Mouse (Mus musculus): Measurements from ENCODE around the gene Cox6b1. TPM values are rescaled to one million over a fixed set of nuclear protein-coding genes. Genes with fewer than 3 reads are reported as not detected.

The Cox6b1 gene
- polyA plus RNA-seq (2015; fragmentation: Nextera tagmentation; extraction: Ambion mirVana) = 1,335 and 1,344 TPM in 2 replicates

DNA sequence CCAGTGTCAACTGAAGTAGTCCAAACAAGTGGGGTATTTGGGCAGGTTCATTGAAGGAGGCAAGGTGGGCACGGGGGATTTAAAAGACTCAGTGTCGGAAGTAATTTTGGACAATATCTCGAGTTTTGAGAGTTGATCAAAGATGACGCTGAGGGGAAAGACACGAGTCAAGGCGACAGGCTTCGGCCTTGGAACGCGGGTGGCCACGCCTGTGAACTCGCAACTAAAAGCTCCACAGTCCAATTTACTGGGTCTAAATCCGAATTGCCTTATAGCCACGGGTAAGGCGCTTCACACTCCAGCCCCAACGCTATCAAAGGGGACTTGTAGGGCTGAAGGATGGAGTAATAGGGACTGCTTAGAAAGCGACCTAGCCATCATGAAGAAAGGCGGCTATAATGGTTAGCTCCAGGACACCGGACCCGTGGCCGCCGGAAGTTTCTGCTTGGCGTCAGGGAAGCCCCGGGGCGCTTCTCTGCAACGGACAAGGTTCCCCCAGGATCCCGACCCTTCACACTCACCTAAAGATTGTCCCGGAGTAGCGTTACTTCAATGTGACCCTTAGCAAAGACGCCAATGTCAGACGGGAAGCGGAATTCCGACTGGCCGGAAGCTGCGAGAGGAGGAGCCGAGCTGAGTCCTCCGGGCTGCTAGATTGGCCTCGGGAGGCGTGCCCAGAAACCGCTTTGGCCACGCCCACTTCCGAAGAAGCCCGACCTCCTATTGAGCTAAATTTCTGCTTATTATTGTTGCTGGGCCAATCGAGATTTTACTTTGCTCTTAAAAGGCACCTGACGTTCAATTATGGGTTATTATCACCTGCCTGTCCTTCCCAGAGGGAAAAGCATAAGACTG is at the start of gene Cox6b1:
Gene Cox6b1, minus strand, starts transcription at position 622 of the 855 bp plus-strand sequence.
- Histone ChIP-seq H3K4me1 (ENCODE audit: control insufficient read depth, insufficient read depth, low read length) (peaks cover 7% of the 10 kb centered on the region), H3K27ac (ENCODE audit: low read length) (peak within 1 kb of the TSS; percentile 70), H3K4me2 (ENCODE audit: low read depth, low read length) (peak within 1 kb of the TSS; percentile 84), H3K4me3 (ENCODE audit: low read length) (peak within 1 kb of the TSS; percentile 88), H3K9me3 (ENCODE audit: control insufficient read depth, low read length) (no peaks in the 10 kb centered on the region), H3K9ac (ENCODE audit: low read depth, low read length) (peak within 1 kb of the TSS; percentile 88), H3K27me3 (replicated peaks; ENCODE audit: control insufficient read depth, insufficient read depth, low read length) (no peaks in the 10 kb centered on the region), H3K36me3 (ENCODE audit: control insufficient read depth, insufficient read depth, low read length) (peaks cover 6% of the 10 kb centered on the region; the same call in 1 of the 2 replicates)
- peak; percentile 97 for ATAC-seq
- 2% methylated on average over 44 of the region's 44 CpGs for WGBS

DNA sequence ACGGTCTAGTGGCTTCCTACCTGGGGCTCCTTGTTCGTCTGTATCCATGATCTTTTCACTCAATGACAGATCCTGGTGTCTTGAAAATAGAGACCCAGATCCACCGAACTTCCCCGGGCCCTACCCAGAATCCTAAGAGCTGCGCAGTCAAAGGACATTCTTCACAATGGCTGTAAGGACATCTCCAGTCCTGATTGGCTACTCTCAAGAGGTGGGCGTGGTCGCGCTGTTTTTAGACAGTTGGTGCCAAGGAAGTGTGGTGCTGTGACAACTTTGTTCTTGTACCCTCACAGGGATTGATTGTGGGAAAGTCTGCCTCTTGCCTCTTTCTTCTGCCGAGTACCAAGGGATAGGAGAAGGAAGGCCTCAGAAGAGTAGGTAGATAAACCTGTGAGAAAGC is 45.5 kb upstream of the Cox6b1 start, which contains the start of gene Pmis2:
Gene Pmis2, minus strand, starts transcription at position 126 of the 400 bp plus-strand sequence.
- Histone ChIP-seq H3K27ac (ENCODE audit: low read length) (no peak within 1 kb of the TSS), H3K9me3 (ENCODE audit: control insufficient read depth, low read length) (no peaks in the 10 kb centered on the region), H3K4me2 (ENCODE audit: low read depth, low read length) (no peak within 1 kb of the TSS), H3K4me3 (ENCODE audit: low read length) (no peak within 1 kb of the TSS), H3K36me3 (ENCODE audit: control insufficient read depth, insufficient read depth, low read length) (no peaks in the 10 kb centered on the region), H3K4me1 (ENCODE audit: control insufficient read depth, insufficient read depth, low read length) (no peaks in the 10 kb centered on the region), H3K27me3 (replicated peaks; ENCODE audit: control insufficient read depth, insufficient read depth, low read length) (no peaks in the 10 kb centered on the region), H3K9ac (ENCODE audit: low read depth, low read length) (no peak within 1 kb of the TSS)
- WGBS = 67% methylated on average over 9 of the region's 9 CpGs
- no peak for ATAC-seq

DNA sequence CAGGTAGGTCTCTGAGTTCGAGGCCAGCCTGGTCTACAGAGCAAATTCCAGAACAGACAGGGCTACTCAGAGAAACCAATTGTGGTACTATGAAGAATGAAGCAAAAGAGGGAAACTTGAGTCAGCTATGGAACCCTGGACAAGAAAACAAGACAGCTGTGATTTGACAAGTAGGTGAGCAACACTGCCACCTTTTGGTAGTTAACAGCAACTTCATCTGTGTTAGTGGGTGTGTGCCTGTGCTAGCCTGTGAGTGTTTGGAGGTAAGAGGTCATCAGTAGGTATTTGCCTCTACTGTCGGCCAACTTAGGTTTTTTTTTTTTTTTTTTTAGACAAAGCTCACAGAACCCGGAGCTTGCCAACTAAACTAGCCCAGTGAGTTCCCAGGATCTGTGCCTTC is 43.3 kb upstream of the Cox6b1 start:
- Histone ChIP-seq H3K4me2 (ENCODE audit: low read depth, low read length) (no peak overlapping the region), H3K4me3 (ENCODE audit: low read length) (no peak overlapping the region), H3K9me3 (ENCODE audit: control insufficient read depth, low read length) (no peaks in the 10 kb centered on the region), H3K27ac (ENCODE audit: low read length) (no peak overlapping the region), H3K9ac (ENCODE audit: low read depth, low read length) (no peak overlapping the region), H3K4me1 (ENCODE audit: control insufficient read depth, insufficient read depth, low read length) (peaks cover 4% of the 10 kb centered on the region; the same call in 1 of the 2 replicates), H3K36me3 (ENCODE audit: control insufficient read depth, insufficient read depth, low read length) (no peaks in the 10 kb centered on the region), H3K27me3 (replicated peaks; ENCODE audit: control insufficient read depth, insufficient read depth, low read length) (no peaks in the 10 kb centered on the region)
- 31% methylated on average over 3 of the region's 3 CpGs for WGBS
- ATAC-seq = no peak

DNA sequence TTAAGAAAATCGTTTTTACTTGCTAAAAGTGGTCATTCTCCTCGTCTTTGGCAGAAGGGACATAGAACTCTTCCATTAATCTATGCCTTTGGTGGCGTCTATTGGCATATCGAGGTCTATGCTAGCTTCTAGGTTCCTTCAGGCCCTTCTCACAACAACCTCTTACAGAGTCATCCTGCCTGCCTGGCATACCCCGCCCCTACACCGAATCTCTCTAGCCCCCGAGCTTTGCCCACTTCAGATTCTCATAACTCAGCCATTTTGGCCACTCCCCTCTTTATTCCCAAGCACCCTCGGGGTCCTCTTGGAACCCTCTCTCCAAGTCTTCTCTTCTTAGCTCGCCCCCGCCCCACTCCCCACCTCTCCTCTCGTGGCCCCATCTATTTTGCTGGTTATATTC is 39.4 kb upstream of the Cox6b1 start:
- no peak overlapping the region for H3K27ac ChIP-seq (ENCODE audit: low read length)
- H3K9ac ChIP-seq (ENCODE audit: low read depth, low read length) = peak overlapping the region; percentile 84
- H3K27me3 ChIP-seq (replicated peaks; ENCODE audit: control insufficient read depth, insufficient read depth, low read length) = no peaks in the 10 kb centered on the region
- H3K9me3 ChIP-seq (ENCODE audit: control insufficient read depth, low read length) = no peaks in the 10 kb centered on the region
- H3K36me3 ChIP-seq (ENCODE audit: control insufficient read depth, insufficient read depth, low read length) = peaks cover 2% of the 10 kb centered on the region; the same call in 1 of the 2 replicates
- peak overlapping the region; percentile 89 for H3K4me2 ChIP-seq (ENCODE audit: low read depth, low read length)
- peak overlapping the region; percentile 72 for H3K4me3 ChIP-seq (ENCODE audit: low read length)
- WGBS = 5% methylated on average over 11 of the region's 11 CpGs
- peaks cover 4% of the 10 kb centered on the region; the same call in 1 of the 2 replicates for H3K4me1 ChIP-seq (ENCODE audit: control insufficient read depth, insufficient read depth, low read length)
- peak; percentile 57 for ATAC-seq

DNA sequence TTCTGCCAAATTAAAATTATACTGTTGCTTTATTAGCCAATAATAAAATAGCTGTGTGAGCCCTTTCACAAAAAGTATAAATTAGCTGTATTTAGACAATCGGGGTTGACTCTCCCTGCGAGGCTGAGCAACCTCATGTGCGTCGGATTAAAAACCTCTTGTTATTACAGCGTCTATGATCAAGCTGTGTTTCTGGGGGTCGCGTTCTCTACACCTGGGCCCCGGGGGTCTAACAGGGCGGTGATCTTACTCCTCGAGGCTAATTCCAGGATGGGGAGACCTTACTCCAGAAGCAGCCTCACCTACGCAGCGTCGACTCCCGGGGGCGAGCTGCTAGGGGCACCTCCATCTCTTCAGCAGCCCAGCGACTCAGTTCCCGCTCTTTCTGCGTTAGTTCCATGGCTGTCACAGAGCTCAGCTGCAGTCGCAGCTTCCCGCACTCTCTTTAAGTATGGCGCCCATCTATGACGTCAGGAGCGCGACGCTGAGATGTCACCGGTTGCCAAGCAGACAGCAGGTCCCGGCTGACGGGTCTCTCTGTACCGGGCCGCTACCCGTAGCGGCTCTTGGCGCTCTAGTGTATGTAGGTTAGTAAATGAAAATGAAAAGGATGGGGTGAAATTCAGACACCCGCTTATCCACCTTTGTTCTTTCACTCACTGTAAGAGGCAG is 38.7 kb upstream of the Cox6b1 start, which contains the start of gene Haus5:
Gene Haus5, minus strand, starts transcription at position 466 of the 672 bp plus-strand sequence.
- H3K27me3 ChIP-seq (replicated peaks; ENCODE audit: control insufficient read depth, insufficient read depth, low read length) = no peaks in the 10 kb centered on the region
- peak; percentile 93 for ATAC-seq
- H3K4me3 ChIP-seq (ENCODE audit: low read length) = peak within 1 kb of the TSS; percentile 72
- peak within 1 kb of the TSS; percentile 84 for H3K9ac ChIP-seq (ENCODE audit: low read depth, low read length)
- H3K36me3 ChIP-seq (ENCODE audit: control insufficient read depth, insufficient read depth, low read length) = peaks cover 2% of the 10 kb centered on the region; the same call in 1 of the 2 replicates
- H3K9me3 ChIP-seq (ENCODE audit: control insufficient read depth, low read length) = no peaks in the 10 kb centered on the region
- H3K4me1 ChIP-seq (ENCODE audit: control insufficient read depth, insufficient read depth, low read length) = peaks cover 4% of the 10 kb centered on the region; the same call in 1 of the 2 replicates
- H3K4me2 ChIP-seq (ENCODE audit: low read depth, low read length) = peak within 1 kb of the TSS; percentile 89
- no peak within 1 kb of the TSS for H3K27ac ChIP-seq (ENCODE audit: low read length)
- under 1% methylated on average over 34 of the region's 34 CpGs for WGBS

DNA sequence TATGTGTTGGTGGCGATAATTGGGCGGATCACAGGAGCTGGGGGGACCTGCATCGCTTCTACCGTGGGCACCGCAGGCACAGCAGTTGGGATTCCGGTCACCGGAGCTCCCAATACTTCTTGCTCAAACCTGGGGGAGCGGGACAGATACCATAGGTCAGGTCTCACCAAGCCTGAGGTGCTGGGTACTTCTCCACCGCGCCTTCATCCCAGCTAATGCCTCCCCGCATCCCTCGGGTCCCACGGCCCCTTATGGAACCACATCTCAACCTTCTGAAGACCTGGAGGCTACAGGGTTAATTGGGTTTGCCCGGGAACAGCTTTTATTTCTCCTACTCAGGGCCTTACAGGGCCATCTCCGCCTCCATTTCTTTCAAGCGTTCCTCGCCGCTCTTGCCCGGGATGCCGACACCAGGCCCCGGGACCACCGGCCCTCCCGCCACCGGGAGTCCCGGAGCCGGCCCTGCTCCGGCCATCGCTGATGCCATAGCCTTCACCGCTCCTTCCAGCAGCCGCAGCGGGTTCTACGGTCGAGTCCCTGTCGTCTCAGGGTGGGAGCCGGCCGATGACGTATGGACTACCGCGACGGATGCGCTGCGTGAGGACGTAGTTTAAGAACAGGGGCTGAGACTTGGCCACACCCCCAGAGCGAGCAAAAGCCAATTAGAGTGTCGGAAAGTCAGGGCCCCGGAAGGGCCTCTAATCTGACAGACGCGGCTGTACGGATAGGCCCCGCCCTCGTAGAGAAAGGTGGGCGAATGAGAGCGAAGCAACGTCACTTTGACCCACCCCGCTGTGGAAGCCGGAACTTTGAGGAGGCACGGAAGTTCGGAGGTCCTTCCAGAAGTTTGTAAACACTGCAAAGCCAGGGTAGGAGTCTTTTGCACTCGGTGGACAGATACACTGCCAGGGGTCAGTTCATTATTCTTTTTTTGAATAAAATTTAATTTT is 23.9 kb upstream of the Cox6b1 start, which contains the start of gene Rbm42:
Gene Rbm42, minus strand, starts transcription at position 727 of the 950 bp plus-strand sequence.
- peak; percentile 100 for ATAC-seq
- H3K9me3 ChIP-seq (ENCODE audit: control insufficient read depth, low read length) = no peaks in the 10 kb centered on the region
- H3K27me3 ChIP-seq (replicated peaks; ENCODE audit: control insufficient read depth, insufficient read depth, low read length) = no peaks in the 10 kb centered on the region
- peak within 1 kb of the TSS; percentile 91 for H3K9ac ChIP-seq (ENCODE audit: low read depth, low read length)
- 1% methylated on average over 59 of the region's 59 CpGs for WGBS
- peak within 1 kb of the TSS; percentile 90 for H3K4me3 ChIP-seq (ENCODE audit: low read length)
- peak within 1 kb of the TSS; percentile 79 for H3K4me2 ChIP-seq (ENCODE audit: low read depth, low read length)
- 0 out of 2 replicates have a peak, but pooled peaks cover 2% of the 10 kb centered on the region for H3K4me1 ChIP-seq (ENCODE audit: control insufficient read depth, insufficient read depth, low read length)
- H3K27ac ChIP-seq (ENCODE audit: low read length) = peak within 1 kb of the TSS; percentile 50; the same call in 1 of the 2 replicates
- peaks cover 24% of the 10 kb centered on the region for H3K36me3 ChIP-seq (ENCODE audit: control insufficient read depth, insufficient read depth, low read length)

DNA sequence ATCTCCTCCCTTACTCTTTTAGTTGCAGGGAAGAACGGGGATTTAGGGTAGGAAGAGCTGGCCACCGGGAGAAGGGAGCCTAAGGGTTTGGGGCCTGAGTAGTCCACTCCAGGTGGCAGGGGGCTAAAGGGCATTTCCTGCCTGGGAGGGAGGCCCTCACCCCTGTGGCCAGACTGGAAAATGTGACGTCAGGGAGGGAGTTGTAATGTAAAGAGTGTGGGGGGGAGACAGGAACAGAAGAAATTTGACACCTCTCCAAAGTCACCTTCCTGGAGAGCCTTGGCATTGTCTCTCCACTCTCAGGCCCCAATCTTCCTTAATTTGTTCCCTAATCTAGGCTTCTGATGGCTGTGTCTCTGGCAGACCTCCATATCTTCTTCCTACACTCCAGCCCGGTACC is 13.1 kb upstream of the Cox6b1 start:
- Histone ChIP-seq H3K27me3 (replicated peaks; ENCODE audit: control insufficient read depth, insufficient read depth, low read length) (peaks cover 25% of the 10 kb centered on the region), H3K9me3 (ENCODE audit: control insufficient read depth, low read length) (no peaks in the 10 kb centered on the region), H3K27ac (ENCODE audit: low read length) (no peak overlapping the region), H3K4me1 (ENCODE audit: control insufficient read depth, insufficient read depth, low read length) (peaks cover 5% of the 10 kb centered on the region; the same call in 1 of the 2 replicates), H3K4me3 (ENCODE audit: low read length) (no peak overlapping the region), H3K36me3 (ENCODE audit: control insufficient read depth, insufficient read depth, low read length) (peaks cover 18% of the 10 kb centered on the region), H3K4me2 (ENCODE audit: low read depth, low read length) (no peak overlapping the region), H3K9ac (ENCODE audit: low read depth, low read length) (no peak overlapping the region)
- 29% methylated on average over 4 of the region's 4 CpGs for WGBS
- no peak for ATAC-seq

DNA sequence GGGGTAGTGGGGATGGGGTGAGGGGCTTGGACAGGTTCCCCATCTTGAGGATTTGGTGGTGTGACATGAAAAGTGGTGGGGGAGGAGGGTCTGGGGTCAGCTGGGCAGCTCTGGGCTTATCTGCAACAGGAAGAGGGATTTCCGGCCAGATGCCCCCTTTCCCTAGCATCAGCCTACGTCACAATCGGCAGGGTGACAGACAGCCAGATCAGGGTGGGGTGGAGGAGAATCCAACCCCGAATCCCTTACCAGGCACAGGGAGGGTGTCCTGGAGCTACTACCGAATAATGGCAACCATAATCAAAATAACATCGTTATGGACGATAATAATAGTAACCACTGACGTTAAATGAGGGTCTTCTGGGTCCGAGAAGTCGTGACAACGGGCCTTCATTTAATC is 10.4 kb upstream of the Cox6b1 start:
- Histone ChIP-seq H3K4me3 (ENCODE audit: low read length) (no peak overlapping the region), H3K9ac (ENCODE audit: low read depth, low read length) (no peak overlapping the region), H3K4me2 (ENCODE audit: low read depth, low read length) (no peak overlapping the region), H3K9me3 (ENCODE audit: control insufficient read depth, low read length) (no peaks in the 10 kb centered on the region), H3K4me1 (ENCODE audit: control insufficient read depth, insufficient read depth, low read length) (peaks cover 5% of the 10 kb centered on the region; the same call in 1 of the 2 replicates), H3K36me3 (ENCODE audit: control insufficient read depth, insufficient read depth, low read length) (peaks cover 8% of the 10 kb centered on the region), H3K27me3 (replicated peaks; ENCODE audit: control insufficient read depth, insufficient read depth, low read length) (peaks cover 39% of the 10 kb centered on the region), H3K27ac (ENCODE audit: low read length) (no peak overlapping the region)
- WGBS = 22% methylated on average over 11 of the region's 11 CpGs
- ATAC-seq = no peak

Data from intestine, embryonic 16.5 days (tissue).